Mouse (Mus musculus) right cerebral cortex, postnatal 14 days (tissue): Measurements from ENCODE around the gene Tlk2.

Experiments
- DNase-seq: peaks from one replicate; pipeline ENCODE4 v3.0.0; 2022

Tlk2 gene

GRCm38 (mm10) chr11:105264506-105264905, 85.9 kb downstream of the Tlk2 start:
- no peak for DNase-seq

DNA sequence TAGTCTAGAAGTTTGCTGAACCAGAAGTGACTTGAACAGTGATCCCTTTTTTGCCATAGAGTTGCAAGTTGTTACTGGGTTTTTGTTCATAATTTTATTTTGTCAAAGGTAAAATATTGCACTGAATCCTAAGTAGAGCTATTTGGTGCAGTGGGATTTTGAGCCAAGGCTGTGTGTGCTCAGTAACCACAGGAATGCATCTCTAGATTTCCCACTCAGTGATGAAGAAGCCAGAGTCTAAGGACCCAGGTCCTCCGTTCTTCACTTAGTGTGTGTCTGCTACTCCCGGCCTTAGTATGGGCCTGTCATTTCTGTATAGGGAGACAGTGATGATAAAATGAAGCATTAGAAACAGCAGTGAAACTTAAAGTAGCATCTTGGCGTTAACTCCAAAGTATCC, 86.4 kb downstream of the Tlk2 start:
- DNase-seq, result no peak

DNA sequence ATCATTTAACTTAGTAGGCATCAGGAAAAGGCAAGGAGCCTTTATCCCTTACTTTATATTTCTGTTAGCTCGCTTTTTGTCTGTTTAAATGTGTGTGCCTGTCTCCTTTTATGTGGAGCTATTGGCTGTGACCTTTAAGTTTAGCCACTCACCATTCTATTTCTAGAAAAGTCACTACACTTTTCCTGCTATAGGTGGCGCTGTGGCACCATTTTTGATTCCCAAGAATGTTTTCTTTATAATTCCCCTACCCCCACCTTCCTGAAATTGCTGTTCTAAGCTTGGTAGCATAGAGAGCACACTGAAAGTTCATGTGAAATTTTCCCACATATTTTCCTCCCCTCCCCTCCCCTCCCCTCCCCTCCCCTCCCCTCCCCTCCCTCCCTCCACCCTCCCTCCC, 91.5 kb downstream of the Tlk2 start:
- DNase-seq, result peak; percentile 55

- no peak for DNase-seq
Observed at GRCm38 (mm10) chr11:105280456-105280855, 101.8 kb downstream of the Tlk2 start.

DNA sequence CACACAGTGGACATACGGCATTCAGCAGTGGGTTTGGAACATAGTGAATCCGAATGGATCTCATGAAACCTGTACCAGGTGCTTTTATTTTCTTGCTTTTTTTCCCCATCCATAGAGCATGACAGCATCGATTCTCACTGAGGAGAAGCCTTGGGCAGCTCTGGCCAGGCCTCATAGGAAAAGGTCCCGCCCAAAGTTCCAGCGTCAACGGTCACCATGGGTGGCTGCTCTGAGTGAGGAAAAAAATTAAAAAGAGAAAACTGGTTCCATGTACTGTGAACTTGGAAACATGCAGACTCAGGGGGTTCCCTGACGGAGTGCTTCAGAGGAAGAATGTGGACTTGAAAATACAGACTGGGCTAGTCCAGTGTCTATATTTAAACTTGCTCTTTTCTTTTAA, 102.7 kb downstream of the Tlk2 start:
- DNase-seq, result no peak

DNA sequence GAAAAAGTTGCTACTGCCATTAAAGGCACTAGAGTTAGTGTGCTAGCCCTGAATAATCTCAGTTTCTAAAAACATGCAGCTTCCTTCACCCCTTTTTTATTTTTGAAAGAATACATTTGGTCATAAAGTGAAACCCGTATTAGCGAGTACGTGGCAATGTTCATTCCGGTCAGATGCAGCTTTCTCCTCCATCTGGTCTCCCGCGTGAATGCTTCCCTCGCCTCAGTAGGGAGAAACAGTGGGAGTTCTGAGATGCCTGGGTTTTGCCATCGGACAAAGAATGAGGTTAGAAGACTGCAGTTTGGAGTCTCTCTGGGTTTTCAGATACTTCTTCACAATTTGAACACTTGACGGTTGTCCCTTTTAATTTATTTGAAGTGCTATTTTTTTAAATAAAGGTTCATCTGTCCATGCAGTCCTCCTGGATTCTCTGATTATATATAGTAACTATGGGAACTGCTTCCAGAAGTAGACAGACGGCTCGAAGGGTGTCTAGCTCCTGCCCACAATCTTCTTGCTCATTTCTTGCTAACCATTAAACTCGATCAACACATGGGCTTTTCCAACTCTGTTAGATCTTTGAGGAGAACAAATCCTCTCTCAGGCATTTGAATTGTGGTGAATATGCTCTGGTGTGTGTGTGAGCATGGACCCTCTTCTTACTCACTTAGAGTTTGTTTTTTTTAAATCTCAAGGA, 103.3 kb downstream of the Tlk2 start:
- DNase-seq, result no peak

- DNase-seq, result no peak
Observed at GRCm38 (mm10) chr11:105282460-105282859, 103.9 kb downstream of the Tlk2 start.

DNA sequence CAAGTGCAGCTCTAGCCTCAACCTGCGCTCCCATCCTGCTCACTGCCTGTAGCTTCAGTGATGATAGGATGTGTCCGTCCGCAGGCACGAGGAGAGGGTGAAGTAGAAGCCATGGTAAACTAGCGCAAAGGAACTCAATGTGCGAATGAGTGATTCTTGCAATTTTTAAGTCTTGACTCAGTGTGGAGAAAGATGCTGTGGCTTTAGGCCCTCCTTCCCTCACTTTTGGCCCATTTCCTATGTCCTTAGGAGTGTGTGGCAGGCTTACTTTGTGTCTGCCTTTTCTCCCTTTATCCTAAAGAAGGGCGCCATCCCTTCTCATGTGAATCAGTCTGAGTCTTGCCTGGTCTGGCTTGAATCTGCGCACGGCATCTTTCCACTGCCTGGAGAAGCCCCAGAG, 104.4 kb downstream of the Tlk2 start:
- no peak for DNase-seq

DNA sequence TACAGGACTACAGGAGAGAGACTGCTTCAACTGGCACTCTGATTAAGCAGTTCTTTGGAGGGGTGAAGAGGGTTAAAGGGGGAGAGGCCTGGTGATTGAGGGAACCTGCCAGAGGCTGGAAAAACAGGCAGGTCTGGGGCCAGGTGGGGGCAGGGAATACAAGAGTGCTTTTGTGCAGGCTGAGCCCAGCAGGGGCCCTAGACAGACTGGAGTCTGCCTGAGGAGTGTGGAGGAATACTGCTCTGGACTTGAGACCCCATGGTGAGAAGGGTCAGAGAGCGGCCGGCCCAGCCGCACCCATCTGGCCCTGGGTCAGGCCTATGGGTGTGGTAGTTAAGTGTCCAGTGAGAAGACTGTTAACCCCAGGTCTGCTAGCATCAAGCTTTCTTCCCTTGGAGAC, 107.1 kb downstream of the Tlk2 start:
- peak; percentile 21 for DNase-seq

- no peak for DNase-seq
Observed at GRCm38 (mm10) chr11:105289403-105289802, 110.8 kb downstream of the Tlk2 start.

GRCm38 (mm10) chr11:105291681-105292123, 113.1 kb downstream of the Tlk2 start:
- DNase-seq, result no peak

GRCm38 (mm10) chr11:105292124-105293071, 113.8 kb downstream of the Tlk2 start, which contains the start of gene Mrc2:
Gene Mrc2, plus strand, starts transcription at chr11:105292643.
- peak; percentile 45 for DNase-seq

DNA sequence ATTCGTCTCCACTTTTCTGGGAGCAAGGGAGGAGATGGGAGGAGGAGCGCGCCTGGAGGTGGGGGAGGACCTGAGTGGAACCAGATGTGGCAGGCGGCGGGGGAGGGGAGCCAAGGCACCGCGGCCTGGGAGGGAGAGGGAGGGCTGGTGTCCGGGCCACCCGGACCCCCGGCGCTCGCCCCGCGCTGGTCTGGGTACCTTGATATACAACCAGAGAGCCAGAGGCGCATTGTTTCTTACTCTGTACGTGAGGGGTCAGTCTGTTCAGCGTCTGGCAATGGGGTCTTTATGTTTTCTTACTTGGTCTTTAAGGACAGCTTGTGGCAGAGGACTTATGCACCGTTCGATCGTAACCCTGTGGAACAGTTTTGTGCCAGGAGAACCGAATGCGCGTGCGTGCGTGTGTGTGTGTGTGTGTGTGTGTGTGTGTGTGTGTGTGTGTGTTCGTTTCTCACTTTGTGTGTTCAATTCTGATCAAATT, 114.5 kb downstream of the Tlk2 start:
- DNase-seq, result peak; percentile 39

DNA sequence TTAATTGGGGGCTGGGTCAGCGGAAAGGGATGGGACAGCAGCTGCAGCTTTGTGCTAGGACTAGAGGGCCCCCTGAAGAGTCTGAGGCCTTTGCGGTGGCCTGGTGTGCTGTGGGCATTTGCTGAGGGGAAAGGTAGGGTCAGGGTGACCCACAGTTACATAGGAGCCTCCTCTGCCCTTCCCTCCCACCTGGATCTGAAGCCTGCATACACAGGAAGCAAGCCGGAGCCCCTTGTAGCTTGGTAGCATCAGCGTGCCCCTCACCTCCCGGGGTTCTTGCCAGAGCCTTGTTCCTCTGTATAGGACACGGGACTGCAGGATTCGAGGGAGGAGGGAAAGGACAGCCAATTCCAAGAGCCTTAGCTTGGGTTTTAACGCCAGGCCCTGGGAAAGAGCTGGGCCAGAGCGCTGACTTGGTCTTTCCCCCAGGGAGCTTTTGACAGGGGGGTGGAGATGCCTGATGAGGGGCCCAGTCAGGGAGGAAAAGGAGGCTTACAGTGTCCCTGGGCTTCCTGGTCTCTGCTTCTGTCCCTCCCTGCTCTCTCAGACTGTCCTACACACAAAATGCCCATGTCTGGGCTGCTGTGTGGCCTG, 115.4 kb downstream of the Tlk2 start:
- no peak for DNase-seq

- DNase-seq, result no peak
Observed at GRCm38 (mm10) chr11:105296084-105296483, 117.5 kb downstream of the Tlk2 start.

DNA sequence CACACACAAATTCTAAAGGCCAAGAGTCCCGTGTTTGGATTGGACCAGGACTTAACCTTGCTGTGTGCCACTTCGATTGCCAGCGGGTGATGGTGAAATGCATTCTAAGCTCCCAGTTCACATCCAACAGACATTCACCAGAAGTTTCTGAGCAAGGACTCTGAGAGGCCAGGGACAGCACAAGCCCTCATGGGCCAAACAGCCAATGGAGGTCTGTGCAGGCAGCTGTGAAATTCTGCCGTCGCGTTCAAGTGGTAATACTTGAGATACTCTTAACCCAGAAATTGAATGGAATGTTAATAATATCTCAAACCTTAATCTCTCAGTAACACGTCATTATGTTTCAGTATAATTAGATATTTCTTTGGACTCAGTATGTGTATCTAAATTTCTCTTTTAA, 131.6 kb downstream of the Tlk2 start:
- DNase-seq, result no peak

GRCm38 (mm10) chr11:105311291-105311975, 132.8 kb downstream of the Tlk2 start:
- DNase-seq, result no peak

- no peak for DNase-seq
Observed at GRCm38 (mm10) chr11:105312311-105312942, 133.8 kb downstream of the Tlk2 start.

DNA sequence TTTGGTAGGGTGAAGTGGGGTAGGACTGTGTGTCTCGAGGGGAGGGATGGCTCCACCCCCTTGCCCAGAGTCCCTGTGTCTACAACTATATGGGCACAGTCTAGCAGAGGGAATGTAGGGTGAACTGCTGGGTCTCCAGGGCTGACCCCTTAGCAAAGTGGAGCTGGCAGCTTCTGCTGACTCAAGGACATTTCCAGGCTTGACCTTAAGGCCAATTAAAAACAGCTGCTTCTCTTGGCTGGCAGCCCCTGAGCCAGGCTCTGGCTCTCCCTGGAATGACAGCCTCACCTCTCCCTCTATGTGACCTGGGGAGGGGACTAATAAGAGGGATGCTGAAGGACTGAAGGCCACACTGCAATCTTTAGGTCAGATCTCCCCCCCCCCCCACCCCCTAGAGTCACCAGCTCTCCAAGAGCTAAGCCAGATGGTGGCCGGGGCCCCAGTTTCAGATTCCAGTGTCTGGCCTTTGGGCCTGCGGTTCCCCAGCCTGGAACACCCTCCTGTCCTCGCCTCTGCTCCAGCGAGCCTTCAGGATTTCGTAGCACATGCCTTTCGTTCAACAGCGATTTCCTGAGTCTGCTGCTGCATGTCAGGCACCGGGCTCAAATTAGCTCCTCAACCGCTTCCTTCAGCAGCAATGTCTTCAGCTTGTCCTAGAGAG, 134.5 kb downstream of the Tlk2 start:
- no peak for DNase-seq

- no peak for DNase-seq
Observed at GRCm38 (mm10) chr11:105313633-105314014, 135.0 kb downstream of the Tlk2 start.

DNA sequence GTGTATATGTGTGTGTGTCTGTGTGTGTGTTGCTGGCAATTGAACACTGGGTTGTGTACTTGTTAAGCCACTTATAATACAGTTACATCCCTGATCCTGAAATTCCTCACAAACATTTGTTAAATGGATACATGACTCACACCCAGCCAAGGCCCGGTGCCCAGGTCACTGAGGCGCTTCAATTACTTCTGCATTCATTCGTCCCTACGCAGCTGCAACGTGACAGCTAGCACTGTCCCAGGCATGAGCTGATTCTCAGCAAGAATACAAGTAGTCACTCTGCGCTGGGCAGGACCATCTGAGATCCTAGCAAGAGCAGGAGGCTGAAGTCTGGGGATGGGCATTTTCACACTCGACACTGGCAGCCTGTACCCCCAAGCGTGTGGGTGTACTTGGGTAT, 136.7 kb downstream of the Tlk2 start:
- no peak for DNase-seq

GRCm38 (mm10) chr11:105316121-105316520, 137.5 kb downstream of the Tlk2 start:
- DNase-seq, result no peak
